Mouse (Mus musculus) lung, postnatal 4 days (tissue): Measurements from ENCODE around the gene Cdh6.

Experiments used
- DNase-seq, 2 experiments: peaks; one replicate each; pipeline ENCODE4 v3.0.0; 2021

The Cdh6 gene

DNA sequence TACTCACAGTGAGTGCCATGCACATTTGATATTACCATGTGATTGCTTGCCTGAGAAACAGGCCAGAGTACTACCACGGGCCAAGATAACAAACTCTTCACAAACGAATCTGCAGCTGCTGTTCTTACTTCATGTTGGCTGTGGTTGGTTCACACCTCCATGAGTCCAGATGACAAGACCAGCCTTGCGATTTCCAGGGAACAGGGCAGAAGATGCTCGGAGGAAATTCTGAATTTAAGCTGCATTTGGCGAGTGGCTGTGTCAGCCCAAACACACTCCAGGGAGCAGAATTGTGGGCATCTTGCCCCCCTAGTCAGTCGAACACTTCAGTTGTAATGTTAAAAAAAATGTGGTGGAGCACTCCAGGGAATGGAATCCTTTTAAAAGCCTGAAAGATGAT is 18.1 kb downstream of the Cdh6 start:
- DNase-seq: no peak

GRCm38 (mm10) chr15:13141983-13142382 is 31.5 kb downstream of the Cdh6 start:
- DNase-seq: no peak

- DNase-seq: no peak
Observed at GRCm38 (mm10) chr15:13139662-13140061, 33.8 kb downstream of the Cdh6 start.

DNA sequence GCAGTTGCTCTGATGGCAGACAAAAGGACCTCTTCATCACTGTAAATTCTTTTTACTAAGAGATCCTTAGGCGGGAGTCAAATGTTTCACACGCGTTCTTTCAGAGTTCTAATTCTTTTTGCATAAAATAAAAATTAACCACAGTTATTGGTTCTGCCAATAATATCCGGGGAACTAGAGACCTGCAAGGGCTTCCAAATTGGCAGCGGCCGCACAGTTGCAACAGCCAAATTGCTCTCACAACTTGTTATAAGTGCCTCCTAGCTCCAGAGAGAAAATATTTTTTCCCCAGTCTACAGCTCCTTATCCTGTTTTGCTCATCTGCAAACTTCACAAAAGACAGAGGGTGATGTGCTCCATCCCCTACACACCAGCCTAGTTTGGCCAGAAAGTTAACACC is 36.3 kb downstream of the Cdh6 start:
- no peak for DNase-seq

DNA sequence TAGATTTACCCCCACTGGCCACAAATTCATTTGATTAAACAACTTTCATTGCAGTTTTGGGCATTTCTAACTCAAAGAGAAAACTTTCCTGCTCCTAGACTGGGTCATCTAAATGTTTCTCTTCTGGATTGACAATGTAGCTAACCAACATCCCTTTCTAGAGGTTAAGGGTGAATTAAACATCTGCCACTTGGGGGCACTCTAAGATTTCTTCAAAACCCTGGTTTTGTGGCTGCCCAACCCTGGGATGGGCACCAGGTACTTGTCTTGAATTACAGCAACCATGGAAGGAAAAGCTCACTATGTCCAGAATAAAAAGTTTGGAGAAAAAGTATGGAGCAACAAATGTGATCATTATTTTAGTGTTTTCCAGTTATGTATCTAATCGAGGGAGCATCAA is 39.4 kb downstream of the Cdh6 start:
- DNase-seq: no peak

GRCm38 (mm10) chr15:13133370-13133769 is 40.1 kb downstream of the Cdh6 start:
- DNase-seq: no peak

- no peak for DNase-seq
Observed at GRCm38 (mm10) chr15:13132493-13132892, 41.0 kb downstream of the Cdh6 start.

GRCm38 (mm10) chr15:13130246-13130645 is 43.2 kb downstream of the Cdh6 start:
- DNase-seq: no peak

DNA sequence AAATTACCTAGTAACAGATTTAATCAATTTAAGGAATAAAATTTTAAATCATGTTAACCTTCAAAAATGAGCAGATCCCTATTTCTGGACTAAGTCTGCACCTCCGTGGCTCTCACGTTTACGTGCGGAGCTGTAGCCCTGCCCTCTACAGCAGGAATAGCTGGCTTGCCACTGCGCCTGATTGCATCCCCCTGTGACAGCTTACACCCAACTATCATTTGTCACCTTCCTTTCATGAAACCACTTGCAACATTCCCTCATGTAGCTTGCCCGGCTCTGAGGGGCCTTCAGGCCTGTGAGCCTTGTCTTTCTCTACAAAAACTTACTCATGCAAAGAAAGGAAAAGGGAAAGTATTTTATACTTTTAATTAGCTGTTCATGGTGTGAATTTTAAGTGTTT is 73.1 kb downstream of the Cdh6 start:
- DNase-seq: no peak

GRCm38 (mm10) chr15:13097861-13098260 is 75.6 kb downstream of the Cdh6 start:
- no peak for DNase-seq

DNA sequence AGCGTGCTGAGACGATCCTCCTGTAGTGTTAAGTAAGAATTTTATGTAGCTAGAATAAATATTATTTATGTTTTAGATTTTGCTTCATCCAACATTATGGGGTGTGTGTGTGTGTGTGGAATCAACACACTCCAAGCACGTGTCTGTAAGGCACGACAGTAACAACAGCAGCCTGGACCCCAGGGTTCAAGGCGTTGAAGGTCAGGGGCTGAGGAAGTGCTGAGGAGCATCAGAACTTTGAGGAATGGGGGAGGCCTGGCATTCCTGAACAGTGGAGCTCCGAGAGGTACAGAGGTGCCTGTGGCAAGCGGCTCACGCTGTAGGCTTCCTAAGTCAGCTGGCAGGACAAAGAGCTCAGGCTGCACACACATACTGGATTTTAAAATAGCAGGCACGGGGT is 78.1 kb downstream of the Cdh6 start:
- DNase-seq: no peak

DNA sequence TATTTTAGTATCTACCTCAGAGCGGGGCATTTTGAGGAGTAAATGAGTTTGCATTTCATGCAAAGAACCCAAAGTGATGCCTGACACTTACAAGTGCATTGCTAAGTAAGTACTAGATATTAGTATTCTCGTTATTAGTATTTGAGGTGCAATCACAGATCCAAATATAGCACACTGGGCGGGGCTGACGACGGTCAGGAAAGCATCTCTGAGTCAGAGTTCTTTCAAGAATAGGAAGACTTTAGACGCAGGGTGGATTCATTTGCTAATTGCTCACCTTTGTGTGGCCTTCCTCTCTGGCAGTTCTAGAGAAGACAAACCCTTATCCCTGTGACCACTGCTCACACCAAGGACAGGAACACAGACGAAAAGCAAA is 78.6 kb downstream of the Cdh6 start:
- DNase-seq: no peak

DNA sequence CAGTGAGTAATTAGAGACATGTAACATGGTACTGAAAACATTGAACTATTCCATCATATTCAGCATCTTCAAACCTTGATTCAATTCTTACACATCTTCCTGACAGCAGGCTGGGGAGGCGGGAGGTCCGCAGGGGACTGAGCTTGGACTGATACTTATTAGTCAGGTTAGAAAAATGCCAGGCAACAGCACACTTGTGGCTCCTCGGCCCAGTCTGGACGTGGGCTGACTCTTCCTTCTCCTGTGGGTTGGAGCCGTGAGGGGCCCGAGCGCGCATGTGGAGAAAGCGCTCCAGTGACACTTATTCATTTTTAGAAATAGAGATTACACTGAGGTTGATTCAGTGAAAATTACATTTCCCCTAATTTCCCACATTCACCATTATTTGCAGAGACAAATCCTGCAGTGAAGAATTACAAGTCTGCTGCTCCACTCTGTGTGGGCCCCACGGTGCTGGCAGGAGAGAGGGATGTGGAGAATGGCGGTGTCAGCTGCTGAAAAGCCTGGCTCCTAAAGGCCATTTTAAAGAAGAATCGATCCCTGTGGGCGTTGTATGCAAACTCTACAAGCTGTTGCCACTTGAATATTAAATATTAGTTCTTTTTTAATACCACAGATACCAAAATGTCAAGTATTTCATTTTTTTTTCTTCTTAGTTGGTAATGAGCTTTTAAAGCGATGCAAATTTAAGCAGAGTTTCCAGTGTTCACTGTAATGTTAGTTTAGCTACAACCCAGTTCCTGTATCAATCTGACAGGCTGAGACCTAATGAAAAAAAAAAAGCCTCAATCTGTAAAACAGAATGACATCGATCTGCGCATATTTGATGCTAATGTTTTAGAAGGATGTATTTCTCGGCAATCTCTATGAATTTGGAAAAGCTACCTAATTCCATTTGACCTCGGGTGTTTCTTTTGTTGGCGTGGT is 79.3 kb downstream of the Cdh6 start:
- no peak for DNase-seq

- DNase-seq: no peak
Observed at GRCm38 (mm10) chr15:13092064-13092463, 81.4 kb downstream of the Cdh6 start.

DNA sequence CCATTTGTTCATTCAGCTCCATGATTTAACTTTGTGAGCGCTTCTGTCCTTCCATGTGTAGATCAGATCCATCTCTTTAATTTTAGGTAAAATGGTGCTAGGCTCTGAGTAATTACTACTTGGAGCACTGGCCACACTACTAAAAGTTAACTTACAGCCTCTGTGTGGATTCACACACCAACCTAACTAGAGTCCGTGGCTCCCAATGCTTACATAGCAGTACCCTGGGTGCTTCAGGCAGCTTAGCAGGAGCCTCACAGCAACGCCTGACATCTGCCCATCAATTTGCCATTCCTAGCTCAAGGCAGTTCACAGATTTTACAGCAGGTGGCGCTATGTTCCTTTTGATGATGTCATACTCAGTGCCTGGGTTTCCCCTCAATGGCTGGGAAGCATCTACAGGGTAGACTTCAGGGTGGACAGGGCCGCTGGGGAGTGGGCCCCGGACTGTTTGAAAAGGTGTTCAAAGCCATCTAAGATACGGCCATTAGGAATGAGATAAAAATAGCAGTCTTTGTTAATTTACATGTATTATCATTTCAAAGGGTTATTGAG is 84.9 kb downstream of the Cdh6 start:
- peak in 1 of 2 experiments; percentile 50 for DNase-seq

DNA sequence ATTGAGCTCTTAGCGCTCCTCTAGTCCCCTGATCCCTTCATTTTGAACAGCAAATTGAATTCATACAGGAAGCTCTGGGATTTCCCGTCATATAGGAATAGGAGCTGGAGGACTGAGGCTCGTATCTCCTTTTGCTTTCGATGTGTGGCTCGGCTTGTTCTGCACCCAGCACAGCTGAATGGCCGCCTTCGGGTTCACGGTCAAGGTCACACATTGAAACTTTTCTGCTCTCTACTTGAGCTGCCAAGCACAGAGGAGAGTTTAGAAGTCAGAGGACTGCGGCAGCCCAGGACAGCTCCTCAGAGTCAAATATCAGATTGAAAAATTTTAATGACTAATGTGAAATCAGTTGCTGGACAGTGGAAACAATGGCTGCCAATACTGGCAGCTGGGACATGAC is 88.7 kb downstream of the Cdh6 start:
- no peak for DNase-seq

GRCm38 (mm10) chr15:13076908-13077669 is 96.4 kb downstream of the Cdh6 start:
- DNase-seq: no peak

DNA sequence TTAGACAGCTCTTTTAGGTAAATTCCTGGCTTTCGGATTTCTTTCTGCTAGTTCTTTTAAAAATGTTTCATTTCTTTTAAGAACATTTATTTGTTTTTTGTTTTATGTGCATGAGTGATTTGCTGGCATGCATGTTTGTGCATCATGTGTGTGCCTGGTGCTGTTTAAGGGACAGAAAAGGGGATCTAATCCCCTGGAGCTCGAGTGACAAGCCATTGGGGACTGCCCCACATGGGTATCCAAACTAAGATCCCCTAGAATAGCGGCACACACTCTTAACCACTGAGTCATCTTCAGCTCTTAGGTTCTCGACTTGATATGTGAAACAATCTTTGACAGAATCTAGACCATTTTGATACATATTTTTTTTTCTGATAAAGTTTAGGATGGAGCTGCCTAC is 99.4 kb downstream of the Cdh6 start:
- no peak for DNase-seq

GRCm38 (mm10) chr15:13068213-13068516 is 105.3 kb downstream of the Cdh6 start:
- no peak for DNase-seq

DNA sequence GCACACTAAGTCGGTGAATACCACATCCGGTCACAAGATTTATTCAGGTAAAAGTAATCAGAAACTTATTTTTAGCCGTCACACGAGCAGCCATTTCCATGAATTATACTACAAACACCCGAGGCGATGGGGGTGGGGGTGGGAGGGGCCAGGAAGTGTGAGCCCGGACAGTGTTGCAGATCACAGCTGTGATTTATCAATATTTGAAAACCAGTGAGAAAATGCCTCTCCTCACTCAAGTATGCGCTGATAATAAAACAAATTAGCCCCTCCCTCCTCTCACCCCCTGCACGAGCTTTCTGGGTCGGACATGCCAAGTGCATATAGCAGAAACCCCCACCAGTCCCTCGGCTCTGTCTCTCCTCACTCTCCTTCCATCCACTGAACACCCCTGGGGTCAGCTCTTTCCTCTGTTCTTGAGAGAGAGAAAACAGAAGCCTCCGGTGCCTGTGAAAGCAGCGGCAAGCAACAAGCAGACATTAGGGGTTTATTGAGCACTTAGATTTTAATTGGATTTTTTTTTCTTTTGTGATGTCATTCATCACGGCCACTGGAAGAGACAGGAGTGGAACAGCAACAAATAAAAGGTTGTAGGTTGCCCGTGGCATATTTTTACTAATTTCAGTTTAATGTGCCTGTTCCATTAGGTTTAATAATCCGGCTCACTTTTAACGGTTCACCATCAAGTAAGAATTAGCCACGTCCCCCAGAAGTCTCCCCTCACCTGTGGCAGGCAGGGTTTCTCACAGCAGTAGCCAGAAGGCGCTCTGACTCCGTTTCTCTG is 105.9 kb downstream of the Cdh6 start:
- DNase-seq: no peak

- no peak for DNase-seq
Observed at GRCm38 (mm10) chr15:13066765-13067164, 106.7 kb downstream of the Cdh6 start.

GRCm38 (mm10) chr15:13063633-13064032 is 109.8 kb downstream of the Cdh6 start:
- DNase-seq: no peak

DNA sequence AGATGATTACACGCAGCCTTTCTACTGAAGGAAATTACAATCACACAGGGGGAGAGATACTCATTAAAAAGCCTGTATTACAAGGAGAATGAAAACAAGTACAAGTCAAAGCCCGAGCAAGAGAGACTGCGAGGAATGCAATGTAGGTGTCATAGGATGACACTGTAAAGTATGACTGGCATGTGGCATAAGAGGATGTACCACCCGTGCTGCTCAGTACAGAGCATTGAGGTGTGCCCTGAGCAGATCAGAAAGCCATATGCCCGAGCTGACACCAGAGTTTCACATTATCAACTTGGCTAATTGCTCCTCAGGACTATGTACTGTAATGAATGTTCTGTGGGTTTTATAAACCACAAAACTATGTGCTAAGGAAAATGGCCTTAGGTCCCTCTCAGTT is 115.7 kb downstream of the Cdh6 start:
- no peak for DNase-seq
